Mouse (Mus musculus) neural tube, embryonic 12.5 days (tissue): ENCODE results near the gene Mrpl49. TPM values are rescaled to one million over a fixed set of nuclear protein-coding genes. Genes with fewer than 3 reads are reported as not detected.

ENCODE experiments used
- microRNA-seq: library from miRNA; unstranded; fragments of <30 nt; microRNA quantifications from one replicate; pipeline ENCODE4, GENCODE M21; 2017
- polyA plus RNA-seq: library from polyadenylated mRNA; unstranded; fragments of >200 nt; fragmentation: Nextera tagmentation; extraction: Ambion mirVana; gene quantifications from 2 replicates; pipeline ENCODE4 v1.2.1, GENCODE M21; 2016

The Mrpl49 gene
- polyA plus RNA-seq, 1 experiment from 2014 or later: 68.6 TPM

Small RNA genes lying within 50 kb of the gene (microRNA-seq; reads per million reads assigned to microRNA genes)
- 1.5 reads per million for gene Mir6988

Other genes with a start within 250 kb of the Mrpl49 start
- 27.0 and 33.0 TPM in 2 replicates for gene Frmd8, start 182.5 kb downstream of the Mrpl49 start, polyA plus RNA-seq
- gene Slc25a45, start 180.0 kb downstream of the Mrpl49 start, polyA plus RNA-seq: 1.7 and 2.5 TPM in 2 replicates
- gene Tigd3, start 163.6 kb downstream of the Mrpl49 start, polyA plus RNA-seq: 10.5 and 11.8 TPM in 2 replicates
- 156 and 174 TPM in 2 replicates for gene Dpf2, start 144.8 kb downstream of the Mrpl49 start, polyA plus RNA-seq
- 4.7 and 5.7 TPM in 2 replicates for gene Cdc42ep2, start 133.0 kb downstream of the Mrpl49 start, polyA plus RNA-seq
- gene Pola2, start 93.6 kb downstream of the Mrpl49 start, polyA plus RNA-seq: 44.4 and 46.6 TPM in 2 replicates
- not detected in 2 replicates for gene Slc22a20, start 71.6 kb downstream of the Mrpl49 start, polyA plus RNA-seq
- gene Capn1, start 41.9 kb downstream of the Mrpl49 start, polyA plus RNA-seq: 5.6 and 6.4 TPM in 2 replicates
- 33.2 and 35.2 TPM in 2 replicates for gene Syvn1, start 11.2 kb downstream of the Mrpl49 start, polyA plus RNA-seq
- 635 and 643 TPM in 2 replicates for gene Fau, start 59 bp upstream of the Mrpl49 start, polyA plus RNA-seq
- 34.3 and 38.2 TPM in 2 replicates for gene Znhit2, start 3.4 kb upstream of the Mrpl49 start, polyA plus RNA-seq
- 44.3 and 45.9 TPM in 2 replicates for gene Tm7sf2, start 10.6 kb upstream of the Mrpl49 start, polyA plus RNA-seq
- 79.4 and 80.6 TPM in 2 replicates for gene Vps51, start 19.4 kb upstream of the Mrpl49 start, polyA plus RNA-seq
- gene Tmem262, start 22.2 kb upstream of the Mrpl49 start, polyA plus RNA-seq: not detected in 2 replicates
- gene Gm28374, start 24.5 kb upstream of the Mrpl49 start, polyA plus RNA-seq: 2.6 and 3.2 TPM in 2 replicates
- 72.4 and 75.0 TPM in 2 replicates for gene Zfpl1, start 27.2 kb upstream of the Mrpl49 start, polyA plus RNA-seq
- 27.1 and 28.4 TPM in 2 replicates for gene Cdca5, start 27.2 kb upstream of the Mrpl49 start, polyA plus RNA-seq
- 0.33 TPM in 1 of 2 replicates, not detected in the other for gene AC131692.1, start 36.6 kb upstream of the Mrpl49 start, polyA plus RNA-seq
- 0.63 and 0.82 TPM in 2 replicates for gene Naaladl1, start 48.0 kb upstream of the Mrpl49 start, polyA plus RNA-seq
- 53.5 and 59.0 TPM in 2 replicates for gene Sac3d1, start 60.9 kb upstream of the Mrpl49 start, polyA plus RNA-seq
- 40.3 and 42.3 TPM in 2 replicates for gene Snx15, start 70.5 kb upstream of the Mrpl49 start, polyA plus RNA-seq
- not detected in 2 replicates for gene Batf2, start 83.2 kb upstream of the Mrpl49 start, polyA plus RNA-seq
- 100 and 102 TPM in 2 replicates for gene Arl2, start 83.8 kb upstream of the Mrpl49 start, polyA plus RNA-seq
- gene Majin, start 126.6 kb upstream of the Mrpl49 start, polyA plus RNA-seq: not detected in 2 replicates
- not detected in 2 replicates for gene Gpha2, start 168.6 kb upstream of the Mrpl49 start, polyA plus RNA-seq
- 77.8 and 82.8 TPM in 2 replicates for gene Ppp2r5b, start 178.1 kb upstream of the Mrpl49 start, polyA plus RNA-seq
- gene Atg2a, start 183.9 kb upstream of the Mrpl49 start, polyA plus RNA-seq: 13.8 and 14.7 TPM in 2 replicates
- 87.2 and 96.4 TPM in 2 replicates for gene Ehd1, start 218.9 kb upstream of the Mrpl49 start, polyA plus RNA-seq
- gene Cdc42bpg, start 248.7 kb upstream of the Mrpl49 start, polyA plus RNA-seq: 0.27 and 0.60 TPM in 2 replicates